Comparison of ENCODE assay signal across 7 mouse cellular contexts in genomic region chr11:69035849-69036248, GRCm38 (mm10). TPM values are rescaled to one million over a fixed set of nuclear protein-coding genes. Genes with fewer than 3 reads are reported as not detected.
DNase-seq lines count a peak whose midpoint lies in the region; ATAC-seq lines count a peak whose summit lies in the region.

No protein-coding gene starts in this region.

- peak overlapping the region; percentile 54 for H3K4me2 ChIP-seq in midbrain, embryonic 12.5 days (replicated peaks)

- peak; percentile 56 for ATAC-seq in granulocyte monocyte progenitor cell, adult 5-6 weeks (replicated peaks; ENCODE audit: poor library complexity, severe bottlenecking)
- ATAC-seq in midbrain, embryonic 12.5 days (ENCODE audit: low FRiP score, low read depth), result peak; percentile 31; the same call in 1 of the 2 replicates

- peaks cover 32% of the 10 kb centered on the region for H3K4me1 ChIP-seq in limb, embryonic 10.5 days
- peaks cover 25% of the 10 kb centered on the region for H3K4me1 ChIP-seq in midbrain, embryonic 12.5 days

- DNase-seq in adrenal gland, postnatal 14 days, result peak; percentile 93
- peak; percentile 83 for DNase-seq in embryo, embryonic 9.5 days (ENCODE audit: extremely low spot score)
- peak; percentile 89 for DNase-seq in kidney, adult 18-20 months
- peak; percentile 81 for DNase-seq in limb, embryonic 10.5 days (ENCODE audit: low spot score)
- DNase-seq in spleen, adult 12 weeks (ENCODE audit: low spot score), result peak; percentile 71

- H3K36me3 ChIP-seq in limb, embryonic 10.5 days, result peaks cover 56% of the 10 kb centered on the region
- H3K36me3 ChIP-seq in midbrain, embryonic 12.5 days, result peaks cover 37% of the 10 kb centered on the region

- H3K9ac ChIP-seq in midbrain, embryonic 12.5 days (replicated peaks), result no peak overlapping the region

- H3K4me3 ChIP-seq in limb, embryonic 10.5 days, result peak overlapping the region; percentile 65
- H3K4me3 ChIP-seq in midbrain, embryonic 12.5 days, result peak overlapping the region; percentile 18; the same call in 1 of the 2 replicates

- WGBS in limb, embryonic 10.5 days, result 11% methylated on average over 8 of the region's 8 CpGs
- WGBS in midbrain, embryonic 12.5 days, result 4% methylated on average over 8 of the region's 8 CpGs

- peak overlapping the region; percentile 75 for H3K27ac ChIP-seq in limb, embryonic 10.5 days
- H3K27ac ChIP-seq in midbrain, embryonic 12.5 days (replicated peaks), result peak overlapping the region; percentile 63

- no peaks in the 10 kb centered on the region for H3K27me3 ChIP-seq in limb, embryonic 10.5 days (ENCODE audit: low read depth, poor library complexity, severe bottlenecking)
- H3K27me3 ChIP-seq in midbrain, embryonic 12.5 days, result no peaks in the 10 kb centered on the region

- no peaks in the 10 kb centered on the region for H3K9me3 ChIP-seq in limb, embryonic 10.5 days (replicated peaks)
- H3K9me3 ChIP-seq in midbrain, embryonic 12.5 days, result no peaks in the 10 kb centered on the region

RNA-seq across cellular contexts. Expression of gene Aurkb, which starts 9.6 kb away (rescaled TPM):
- total RNA-seq in adrenal gland, postnatal 14 days (2021), result 17.1 and 18.8 TPM in 2 replicates
- total RNA-seq in granulocyte monocyte progenitor cell, adult 5-6 weeks (2014; fragmentation: Nextera tagmentation), result 80.2 and 105 TPM in 2 replicates
- total RNA-seq in granulocyte monocyte progenitor cell, adult 5-6 weeks (2017), result 102 and 122 TPM in 2 replicates
- polyA plus RNA-seq in limb, embryonic 10.5 days (2016; fragmentation: Nextera tagmentation; extraction: Ambion mirVana), result 214 and 217 TPM in 2 replicates
- 139 and 142 TPM in 2 replicates for polyA plus RNA-seq in midbrain, embryonic 12.5 days (2016; fragmentation: Nextera tagmentation; extraction: Ambion mirVana)

RNA-seq across cellular contexts. Expression of gene Ctc1, which starts 20.1 kb away (rescaled TPM):
- 24.2 and 27.9 TPM in 2 replicates for total RNA-seq in adrenal gland, postnatal 14 days (2021)
- total RNA-seq in granulocyte monocyte progenitor cell, adult 5-6 weeks (2014; fragmentation: Nextera tagmentation), result 50.3 and 66.2 TPM in 2 replicates
- total RNA-seq in granulocyte monocyte progenitor cell, adult 5-6 weeks (2017), result 17.1 and 22.4 TPM in 2 replicates
- 103 and 104 TPM in 2 replicates for polyA plus RNA-seq in limb, embryonic 10.5 days (2016; fragmentation: Nextera tagmentation; extraction: Ambion mirVana)
- polyA plus RNA-seq in midbrain, embryonic 12.5 days (2016; fragmentation: Nextera tagmentation; extraction: Ambion mirVana), result 72.4 and 77.1 TPM in 2 replicates

RNA-seq across cellular contexts. Expression of gene Borcs6, which starts 23.7 kb away (rescaled TPM):
- total RNA-seq in adrenal gland, postnatal 14 days (2021), result 19.2 and 20.6 TPM in 2 replicates
- 2.0 and 11.4 TPM in 2 replicates for total RNA-seq in granulocyte monocyte progenitor cell, adult 5-6 weeks (2014; fragmentation: Nextera tagmentation)
- 9.4 TPM in 2 replicates for total RNA-seq in granulocyte monocyte progenitor cell, adult 5-6 weeks (2017)
- polyA plus RNA-seq in limb, embryonic 10.5 days (2016; fragmentation: Nextera tagmentation; extraction: Ambion mirVana), result 5.3 and 6.0 TPM in 2 replicates
- polyA plus RNA-seq in midbrain, embryonic 12.5 days (2016; fragmentation: Nextera tagmentation; extraction: Ambion mirVana), result 13.3 and 16.3 TPM in 2 replicates

RNA-seq across cellular contexts. Expression of gene Pfas, which starts 27.6 kb away (rescaled TPM):
- total RNA-seq in adrenal gland, postnatal 14 days (2021), result 28.1 and 29.0 TPM in 2 replicates
- 47.3 and 48.4 TPM in 2 replicates for total RNA-seq in granulocyte monocyte progenitor cell, adult 5-6 weeks (2014; fragmentation: Nextera tagmentation)
- 45.5 and 56.2 TPM in 2 replicates for total RNA-seq in granulocyte monocyte progenitor cell, adult 5-6 weeks (2017)
- 66.5 and 70.0 TPM in 2 replicates for polyA plus RNA-seq in limb, embryonic 10.5 days (2016; fragmentation: Nextera tagmentation; extraction: Ambion mirVana)
- 34.7 and 38.7 TPM in 2 replicates for polyA plus RNA-seq in midbrain, embryonic 12.5 days (2016; fragmentation: Nextera tagmentation; extraction: Ambion mirVana)

RNA-seq across cellular contexts. Expression of gene Tmem107, which starts 34.8 kb away (rescaled TPM):
- total RNA-seq in adrenal gland, postnatal 14 days (2021), result 12.0 and 12.3 TPM in 2 replicates
- total RNA-seq in granulocyte monocyte progenitor cell, adult 5-6 weeks (2014; fragmentation: Nextera tagmentation), result 15.1 and 48.9 TPM in 2 replicates
- total RNA-seq in granulocyte monocyte progenitor cell, adult 5-6 weeks (2017), result 10.4 and 24.9 TPM in 2 replicates
- polyA plus RNA-seq in limb, embryonic 10.5 days (2016; fragmentation: Nextera tagmentation; extraction: Ambion mirVana), result 35.8 and 38.6 TPM in 2 replicates
- 45.1 and 48.3 TPM in 2 replicates for polyA plus RNA-seq in midbrain, embryonic 12.5 days (2016; fragmentation: Nextera tagmentation; extraction: Ambion mirVana)

Comparison
In these comparisons a context has a peak if more than half of its experiments do, and no peak if none do; other contexts are left out.
1. Peak in every context shown above with its lines: DNase-seq, ATAC-seq, H3K4me3 ChIP-seq and H3K27ac ChIP-seq.